Mouse (Mus musculus): ENCODE measurements around the gene Zp3.

The Zp3 gene

DNA sequence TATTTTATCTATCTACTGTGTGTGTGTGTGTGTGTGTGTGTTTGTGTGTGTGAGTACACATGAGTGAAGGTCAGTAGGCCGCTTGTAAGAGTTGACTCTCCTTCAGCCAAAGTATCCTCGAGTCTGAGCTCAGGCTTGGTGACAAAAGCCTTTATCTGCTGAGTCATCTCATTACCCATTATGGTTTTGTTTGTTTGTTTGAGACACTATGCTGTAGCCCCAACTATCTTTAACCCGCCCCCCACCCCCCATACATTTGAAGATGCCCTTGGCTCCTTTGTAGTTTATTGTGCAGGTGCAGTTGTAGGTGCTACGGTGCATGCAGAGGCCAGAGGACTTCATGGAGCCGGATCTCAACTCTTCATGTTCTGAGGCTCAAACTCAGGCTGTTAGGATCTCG, 21.3 kb downstream of the Zp3 start:
- no peak for DNase-seq (ENCODE audit: extremely low read depth, low read depth, low spot score)

DNA sequence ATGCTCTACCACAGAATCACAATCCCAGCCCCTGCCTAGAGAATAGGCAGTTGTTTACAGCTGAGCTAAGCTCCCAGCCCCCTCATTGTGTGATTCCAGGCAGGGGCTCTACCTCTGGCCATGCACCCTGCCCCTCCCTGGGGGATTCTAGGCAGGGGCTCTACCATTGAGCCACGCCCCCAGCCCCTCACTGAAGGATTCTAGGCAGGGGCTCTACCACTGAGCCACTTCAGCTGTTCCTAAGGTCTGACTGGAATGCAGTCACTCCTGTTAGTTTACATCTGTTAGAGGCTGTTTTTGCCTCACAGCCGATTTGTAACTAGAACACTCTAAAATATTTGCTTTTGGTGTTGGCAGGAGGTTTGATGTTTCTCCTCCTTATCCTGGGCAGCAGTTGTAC, 22.4 kb downstream of the Zp3 start:
- DNase-seq (ENCODE audit: extremely low read depth, low read depth, low spot score): no peak

DNA sequence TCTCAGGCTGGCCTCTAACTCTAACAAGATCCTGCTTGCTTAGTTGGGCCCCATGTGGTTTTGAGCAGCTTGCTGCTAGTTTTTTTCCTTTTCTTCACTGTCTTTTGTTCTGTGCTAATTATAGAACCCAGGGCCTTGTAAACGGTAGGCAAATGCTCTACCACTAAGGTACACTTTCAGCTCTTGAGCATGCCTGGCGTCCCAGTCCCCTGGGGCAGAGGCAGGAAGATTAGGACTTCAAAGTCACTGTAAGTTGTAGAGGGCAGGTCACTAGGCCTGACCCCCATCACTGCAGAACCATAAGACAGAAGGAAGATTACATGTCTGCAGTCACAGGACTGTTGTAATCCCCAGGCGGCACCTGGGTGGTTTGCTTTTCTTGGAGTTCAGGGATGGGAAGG, 22.9 kb downstream of the Zp3 start:
- DNase-seq (ENCODE audit: extremely low read depth, low read depth, low spot score): no peak

DNA sequence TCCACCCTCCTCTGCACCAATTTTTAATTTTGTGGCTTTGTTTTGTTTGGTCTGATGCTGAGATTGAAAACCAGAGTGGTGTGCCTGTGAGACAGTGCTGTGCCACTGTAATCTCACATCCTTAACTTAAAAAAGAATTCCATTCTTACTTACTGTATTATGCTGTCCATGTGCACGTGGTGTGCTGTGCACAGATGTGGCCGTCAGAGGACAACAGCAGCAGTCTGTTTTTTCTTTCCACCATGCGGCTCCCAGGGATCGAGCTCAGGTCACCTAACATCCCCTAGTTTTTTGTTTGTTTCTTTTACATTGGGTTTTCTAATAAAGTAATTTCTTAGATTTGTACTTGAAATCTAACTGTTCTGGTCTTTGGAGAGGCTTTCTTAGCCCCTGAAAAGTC, 24.6 kb downstream of the Zp3 start:
- DNase-seq (ENCODE audit: extremely low read depth, low read depth, low spot score): no peak

DNA sequence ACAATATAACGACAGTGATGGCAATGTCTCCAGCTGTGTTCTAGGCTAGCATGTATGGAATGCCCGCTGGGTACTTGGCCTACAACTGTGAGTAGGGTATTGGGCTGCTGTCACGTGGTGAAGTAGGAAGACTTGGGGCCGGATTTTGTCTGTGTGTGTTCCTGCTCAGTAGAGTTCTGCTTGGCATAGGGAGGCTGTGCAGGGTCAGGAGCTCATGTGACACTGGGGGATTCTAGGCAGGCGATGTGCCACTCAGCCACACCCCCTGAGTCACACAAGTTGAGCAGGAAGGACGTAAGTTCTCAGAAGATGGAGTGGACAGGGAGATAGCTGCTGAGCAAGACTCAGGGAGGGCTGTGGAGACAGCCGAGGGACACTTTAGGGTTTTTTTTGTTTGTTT, 27.8 kb downstream of the Zp3 start:
- no peak for DNase-seq (ENCODE audit: extremely low read depth, low read depth, low spot score)

DNA sequence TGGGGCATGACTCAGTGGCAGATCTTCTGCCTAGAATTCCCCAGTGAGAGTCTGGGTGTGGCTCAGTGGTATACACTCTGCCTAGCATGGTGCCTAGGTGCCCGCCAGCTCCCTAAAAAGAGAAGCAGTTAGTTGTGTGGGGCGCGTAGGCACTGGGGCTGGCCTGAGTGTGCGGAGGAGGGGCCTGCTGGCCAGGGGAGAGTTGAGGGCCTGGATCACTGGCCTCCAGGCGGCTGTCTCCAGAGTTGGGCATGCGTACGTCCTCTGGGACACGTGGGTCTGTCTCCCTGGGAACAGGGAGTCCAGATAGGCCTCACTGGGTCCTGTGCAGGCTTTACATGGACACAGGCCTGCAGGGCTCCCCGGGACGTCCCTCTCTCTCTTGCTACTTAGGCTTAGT, 35.0 kb downstream of the Zp3 start:
- DNase-seq (ENCODE audit: extremely low read depth, low read depth, low spot score): no peak

DNA sequence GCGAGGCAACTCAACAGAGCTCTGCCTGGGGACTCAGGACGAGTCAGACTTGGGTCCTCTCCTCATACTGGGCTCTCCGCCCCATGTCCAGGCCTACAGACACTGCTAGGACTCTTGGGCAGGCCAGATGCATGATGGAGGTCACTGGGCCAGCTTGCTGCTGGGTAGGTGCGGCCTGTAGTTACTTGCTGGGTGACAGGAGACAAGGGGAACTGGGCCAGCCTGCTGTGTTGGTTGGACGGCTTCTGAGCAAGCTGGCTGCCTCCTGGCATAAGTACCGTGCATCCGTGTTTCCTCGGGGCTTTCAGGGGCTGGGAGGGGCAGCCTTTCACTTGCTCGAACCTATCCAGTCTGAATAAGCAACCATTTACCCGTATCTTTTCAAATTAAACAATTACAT, 35.7 kb downstream of the Zp3 start:
- DNase-seq (ENCODE audit: extremely low read depth, low read depth, low spot score): no peak

DNA sequence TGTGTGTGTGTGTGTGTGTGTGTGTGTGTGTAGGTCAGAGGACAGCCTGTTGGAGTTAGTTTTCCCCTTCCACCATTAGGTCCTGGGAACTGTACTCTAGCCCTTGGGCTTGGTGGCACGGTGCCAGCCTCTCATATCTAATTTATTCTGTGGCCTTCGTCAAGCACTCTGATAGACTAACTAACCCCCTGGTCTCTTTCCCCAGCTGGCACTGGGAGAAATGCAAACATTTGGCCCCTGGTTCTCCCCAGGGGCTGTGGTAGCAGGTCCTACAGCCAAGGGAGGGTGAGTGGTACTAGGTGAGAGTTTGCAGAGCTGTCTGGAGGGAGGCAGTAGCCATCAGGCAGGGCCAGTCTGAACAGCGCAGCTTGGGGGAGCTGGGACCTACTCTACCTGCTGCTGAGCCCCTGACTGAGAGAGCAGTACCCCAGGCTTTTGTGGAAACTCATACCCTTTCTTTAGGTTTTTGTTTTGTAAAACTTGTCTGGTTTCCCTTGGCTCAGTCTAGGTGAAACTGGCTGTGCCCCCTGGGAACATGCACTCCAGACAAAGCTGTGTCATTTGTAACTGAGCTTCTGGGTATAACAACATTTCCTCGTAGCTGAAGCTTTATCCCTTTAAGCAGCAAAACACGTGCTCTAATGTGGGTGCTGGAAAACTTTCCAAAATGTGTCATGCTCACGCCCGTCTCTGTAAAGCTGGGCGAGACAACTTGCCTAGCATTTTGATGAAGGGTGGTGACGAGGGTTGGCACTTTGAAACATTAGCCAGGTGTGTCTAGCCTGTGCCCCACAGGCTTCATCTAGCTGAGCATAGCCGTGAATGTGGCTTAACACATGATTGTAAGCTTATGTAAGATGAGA, 36.3 kb downstream of the Zp3 start:
- no peak for DNase-seq (ENCODE audit: extremely low read depth, low read depth, low spot score)

DNA sequence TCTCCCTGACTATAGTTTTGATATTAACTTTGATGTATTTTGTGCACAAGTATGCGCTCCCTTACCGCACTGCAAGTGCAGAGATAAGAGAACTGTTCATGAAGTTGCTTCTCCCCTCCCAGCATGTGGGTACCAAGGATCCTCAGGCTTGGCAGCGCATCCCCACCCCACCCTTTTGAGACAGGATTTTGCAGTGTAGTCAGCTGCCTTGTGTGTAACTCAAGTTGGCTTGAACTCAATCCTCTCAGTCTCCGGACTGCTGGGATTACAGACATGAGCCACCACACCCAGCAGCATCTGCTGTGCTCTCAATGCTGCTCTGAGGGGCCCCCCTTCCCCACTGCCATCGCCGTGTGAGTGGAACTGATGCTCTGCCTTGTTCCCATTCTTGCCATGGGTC, 37.4 kb downstream of the Zp3 start:
- no peak for DNase-seq (ENCODE audit: extremely low read depth, low read depth, low spot score)

DNA sequence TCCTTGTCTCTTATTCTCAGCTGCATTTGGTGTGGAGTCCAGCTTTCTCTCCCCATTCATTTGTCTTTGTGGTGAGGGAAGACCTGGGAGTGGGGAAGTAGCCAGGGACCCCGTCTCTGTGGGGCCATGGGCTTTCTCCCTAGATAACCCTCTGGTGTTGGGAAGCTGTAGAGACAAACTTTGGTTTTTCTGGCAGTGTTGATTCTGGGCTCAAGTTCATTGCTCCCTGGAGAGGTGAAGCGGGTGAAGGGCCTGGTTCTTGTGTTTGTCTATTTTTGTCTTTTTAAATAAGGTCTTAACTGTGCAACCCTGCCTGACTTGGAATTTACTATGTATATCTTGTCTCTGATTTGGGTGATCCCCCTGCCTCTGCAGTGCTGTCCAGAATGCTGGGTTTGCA, 38.8 kb downstream of the Zp3 start:
- no peak for DNase-seq (ENCODE audit: extremely low read depth, low read depth, low spot score)

DNA sequence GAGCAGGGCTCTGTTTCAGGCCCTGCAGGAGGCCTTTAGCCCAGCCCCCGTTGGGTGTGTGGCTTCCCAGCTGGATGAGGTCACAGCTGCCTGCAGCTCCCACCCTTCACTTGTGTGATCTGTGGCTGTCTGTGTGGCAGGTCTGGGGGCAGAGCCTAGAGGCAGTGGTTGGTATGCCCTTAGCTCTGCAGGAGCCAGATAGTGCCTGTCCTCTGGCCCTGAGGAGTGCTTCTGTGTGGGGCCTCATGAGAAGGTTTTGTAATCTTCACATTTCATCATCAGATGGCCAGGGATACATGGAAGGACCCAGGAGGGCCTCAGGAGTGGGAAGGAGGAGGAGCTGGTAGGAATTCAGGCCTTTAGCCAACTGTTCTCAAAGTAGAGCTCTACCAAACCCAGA, 40.0 kb downstream of the Zp3 start:
- DNase-seq (ENCODE audit: extremely low read depth, low read depth, low spot score): no peak

DNA sequence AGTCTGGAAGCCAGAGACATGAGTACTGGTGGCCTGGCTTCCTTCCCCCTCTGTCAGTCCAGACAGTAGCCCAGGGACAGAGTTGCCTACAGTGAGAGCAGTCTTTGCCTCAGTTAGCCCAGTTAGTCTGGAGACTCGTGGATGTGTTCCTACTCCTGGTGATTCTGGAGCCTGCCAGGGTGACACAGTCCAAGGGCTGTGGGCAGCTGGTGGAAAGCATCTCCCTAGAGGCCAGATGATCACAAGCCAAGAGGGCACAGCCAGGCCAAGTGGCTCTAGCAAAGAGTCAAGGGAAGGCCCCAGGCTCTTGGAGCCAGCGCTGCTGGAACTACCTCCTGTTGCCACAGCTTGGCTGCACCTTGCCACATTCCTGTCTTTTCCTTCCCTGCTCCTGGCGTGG, 45.8 kb downstream of the Zp3 start:
- no peak for DNase-seq (ENCODE audit: extremely low read depth, low read depth, low spot score)

DNA sequence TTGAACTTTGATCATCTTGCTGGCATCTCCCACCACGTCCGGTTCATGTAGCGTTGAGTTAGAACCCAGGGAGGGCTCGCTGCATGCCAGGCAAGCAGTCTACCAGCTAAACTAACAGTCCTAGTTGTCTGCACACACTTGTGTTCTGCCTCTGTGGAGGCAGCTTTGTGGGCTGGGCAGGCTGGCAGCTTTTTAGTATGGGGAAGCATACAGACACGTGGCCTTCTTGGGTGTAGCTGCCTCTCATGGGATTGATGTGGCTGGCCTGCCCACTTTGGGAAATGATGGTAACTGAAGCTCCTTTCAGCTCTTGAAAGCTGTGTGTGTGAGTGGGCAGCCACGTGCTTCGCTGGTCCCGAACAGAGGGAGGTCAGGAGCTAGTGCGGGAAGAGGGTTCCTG, 47.0 kb downstream of the Zp3 start:
- no peak for DNase-seq (ENCODE audit: extremely low read depth, low read depth, low spot score)

DNA sequence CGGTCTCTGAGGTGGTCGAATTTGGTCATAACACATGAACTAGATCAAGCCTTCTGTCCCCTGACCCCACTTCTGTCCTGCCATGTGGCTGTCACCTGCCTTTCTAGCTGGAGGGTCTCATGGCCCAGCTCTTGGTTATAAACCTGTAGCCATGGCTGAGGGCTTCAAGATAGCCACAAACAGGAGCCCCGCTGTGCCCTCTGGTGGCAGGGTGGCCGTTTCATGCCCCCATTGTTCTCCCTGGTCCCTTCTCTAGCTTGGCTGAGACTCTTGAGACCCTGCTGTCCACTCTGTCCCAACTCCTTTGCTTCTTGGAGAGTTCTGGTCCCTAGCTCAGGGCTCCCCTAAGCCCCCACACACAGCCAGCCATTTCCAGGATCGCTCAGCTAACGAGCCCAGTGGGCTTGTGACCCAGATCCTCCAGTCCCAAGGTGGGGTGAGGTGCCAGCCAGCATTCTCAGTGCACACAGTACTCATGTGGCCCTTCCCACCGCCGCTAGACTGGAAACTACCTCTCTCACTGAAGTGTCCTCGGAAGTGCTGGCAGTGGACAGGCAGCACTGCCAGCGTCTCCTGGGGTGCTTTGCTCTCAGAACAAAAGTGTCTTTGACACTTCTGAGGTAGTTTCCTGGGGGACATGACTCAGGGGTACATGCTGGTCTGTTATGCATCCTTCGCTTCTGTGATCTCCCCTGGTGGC, 47.9 kb downstream of the Zp3 start:
- no peak for DNase-seq (ENCODE audit: extremely low read depth, low read depth, low spot score)

DNA sequence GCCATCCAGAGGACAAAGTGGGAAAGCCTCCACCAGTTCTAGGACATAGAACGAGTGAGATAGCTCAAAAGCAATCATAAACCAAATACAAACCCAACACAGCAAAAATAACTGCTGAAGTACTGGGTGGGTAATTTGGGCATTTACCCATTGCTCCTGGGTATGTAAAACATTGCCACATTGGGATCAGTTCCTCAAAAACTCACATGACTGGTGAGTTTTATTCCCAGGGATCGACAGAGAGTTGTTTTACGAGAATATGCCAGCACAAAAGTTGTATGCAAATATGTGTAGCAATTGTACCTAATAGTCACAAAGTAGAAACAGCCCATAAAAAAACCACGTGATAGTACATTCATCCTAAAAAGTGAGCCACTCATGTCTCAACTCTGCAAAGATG, 55.0 kb downstream of the Zp3 start:
- DNase-seq (ENCODE audit: extremely low read depth, low read depth, low spot score): no peak

DNA sequence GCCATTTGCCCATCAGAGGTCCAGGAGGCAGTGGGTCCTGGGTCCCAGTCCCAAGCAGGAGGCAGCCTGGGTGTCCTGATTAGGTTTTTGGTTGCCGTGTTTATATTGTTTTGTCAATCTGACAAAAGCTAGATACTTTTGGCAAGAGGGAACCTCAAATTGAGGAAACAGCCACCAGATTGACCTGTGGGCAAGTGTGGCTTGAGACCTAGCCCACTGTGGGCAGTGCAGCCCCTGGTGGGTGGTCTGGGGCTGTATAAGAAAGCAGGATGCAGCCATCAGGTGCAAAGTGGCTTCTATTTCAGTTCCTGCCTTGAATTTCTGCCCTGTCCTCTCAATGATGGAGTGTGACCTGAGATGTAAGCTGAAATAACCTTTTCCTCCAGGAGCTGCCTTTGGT, 55.4 kb downstream of the Zp3 start:
- no peak for DNase-seq (ENCODE audit: extremely low read depth, low read depth, low spot score)

DNA sequence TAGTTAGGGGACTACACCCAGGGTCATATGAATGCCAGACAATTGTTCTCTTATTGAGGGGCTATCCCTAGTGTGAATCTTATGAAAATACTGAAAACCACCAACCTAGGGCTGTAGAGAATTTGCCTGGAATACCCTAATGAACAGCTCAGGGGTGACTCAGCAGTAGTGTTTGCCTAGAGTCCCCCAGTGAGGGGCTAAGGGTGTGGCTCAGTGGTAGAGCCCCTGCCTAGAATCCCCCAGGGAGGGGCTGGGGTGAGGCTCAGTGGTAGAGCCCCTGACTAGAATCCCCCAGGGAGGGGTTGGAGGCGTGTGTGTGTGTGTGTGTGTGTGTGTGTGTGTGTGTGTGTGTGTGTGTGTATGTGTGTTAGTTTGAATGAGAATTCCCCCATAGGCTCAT, 56.8 kb downstream of the Zp3 start:
- no peak for DNase-seq (ENCODE audit: extremely low read depth, low read depth, low spot score)
